Mouse (Mus musculus) limb, embryonic 12.5 days (tissue): Measurements from ENCODE around the gene Rnf150. TPM values are rescaled to one million over a fixed set of nuclear protein-coding genes. Genes with fewer than 3 reads are reported as not detected.

ENCODE experiments used
- ATAC-seq: fragments of 200-750 bp; cut with Nextera tagmentation; 2 replicates; pipeline ENCODE4 v1.8.0; 2017; ENCODE audit warnings: low read depth, moderate TSS enrichment; ENCODE audit not compliant: insufficient number of reproducible peaks, insufficient read depth, low FRiP score, low TSS enrichment
- H3K27ac ChIP-seq: fragments of 300-500 bp; sonication (generic); 2 replicates; pipeline ENCODE4 v1.5.1; 2016; ENCODE audit warnings: mild to moderate bottlenecking, moderate library complexity
- H3K27me3 ChIP-seq: fragments of 300-500 bp; sonication (generic); 2 replicates; pipeline ENCODE4 v1.6.1; 2016; ENCODE audit warnings: mild to moderate bottlenecking, moderate library complexity
- H3K36me3 ChIP-seq: fragments of 300-500 bp; sonication (generic); 2 replicates; pipeline ENCODE4 v1.6.1; 2016; ENCODE audit warnings: mild to moderate bottlenecking, moderate library complexity
- H3K4me1 ChIP-seq: fragments of 300-500 bp; sonication (generic); replicated peaks from 2 replicates; pipeline ENCODE4 v1.6.1; 2016
- H3K4me2 ChIP-seq: fragments of 300-500 bp; sonication (generic); 2 replicates; pipeline ENCODE4 v1.6.1; 2016; ENCODE audit warnings: mild to moderate bottlenecking, moderate library complexity
- H3K4me3 ChIP-seq: fragments of 300-500 bp; sonication (generic); replicated peaks from 2 replicates; pipeline ENCODE4 v1.5.1; 2016; ENCODE audit warnings: mild to moderate bottlenecking
- H3K9ac ChIP-seq: fragments of 300-500 bp; sonication (generic); replicated peaks from 2 replicates; pipeline ENCODE4 v1.6.1; 2016; ENCODE audit warnings: mild to moderate bottlenecking, moderate library complexity
- H3K9me3 ChIP-seq: fragments of 300-500 bp; sonication (generic); 2 replicates; pipeline ENCODE4 v1.6.1; 2016; ENCODE audit warnings: mild to moderate bottlenecking, moderate library complexity
- WGBS: fragments of 180-500 bp; shearing (Covaris S2); methylation state at CpG from one replicate; pipeline ENCODE4 v1.1.7; 2016; 5-methylcytosine and 5-hydroxymethylcytosine counted together
- polyA plus RNA-seq: library from polyadenylated mRNA; unstranded; fragments of >200 nt; fragmentation: Nextera tagmentation; extraction: Ambion mirVana; gene quantifications from 2 replicates; pipeline ENCODE4 v1.2.1, GENCODE M21; 2016

The Rnf150 gene
- polyA plus RNA-seq, 1 experiment from 2014 or later: 2.7 TPM

- Histone ChIP-seq H3K4me3 (no peak overlapping the region), H3K4me2 (no peak overlapping the region), H3K36me3 (no peaks in the 10 kb centered on the region), H3K27me3 (no peaks in the 10 kb centered on the region), H3K4me1 (peaks cover 44% of the 10 kb centered on the region), H3K9ac (no peak overlapping the region), H3K27ac (no peak overlapping the region; the same call in 1 of the 2 replicates), H3K9me3 (no peaks in the 10 kb centered on the region)
- ATAC-seq: 0 out of 2 replicates have a peak, but pooled peaks have one; percentile 26
- 25% methylated on average over 6 of the region's 6 CpGs for WGBS
These were observed 80.3 kb downstream of the Rnf150 start for GRCm38 (mm10) chr8:82943223-82944006.

GRCm38 (mm10) chr8:82945867-82946266 lies 82.7 kb downstream of the Rnf150 start:
- Histone ChIP-seq H3K9me3 (no peaks in the 10 kb centered on the region), H3K36me3 (no peaks in the 10 kb centered on the region), H3K4me1 (peaks cover 31% of the 10 kb centered on the region), H3K4me3 (no peak overlapping the region), H3K4me2 (no peak overlapping the region), H3K9ac (no peak overlapping the region), H3K27me3 (no peaks in the 10 kb centered on the region), H3K27ac (0 out of 2 replicates have a peak overlapping the region, but pooled peaks have one; percentile 47)
- no peak for ATAC-seq
- WGBS: 25% methylated on average over 3 of the region's 3 CpGs

DNA sequence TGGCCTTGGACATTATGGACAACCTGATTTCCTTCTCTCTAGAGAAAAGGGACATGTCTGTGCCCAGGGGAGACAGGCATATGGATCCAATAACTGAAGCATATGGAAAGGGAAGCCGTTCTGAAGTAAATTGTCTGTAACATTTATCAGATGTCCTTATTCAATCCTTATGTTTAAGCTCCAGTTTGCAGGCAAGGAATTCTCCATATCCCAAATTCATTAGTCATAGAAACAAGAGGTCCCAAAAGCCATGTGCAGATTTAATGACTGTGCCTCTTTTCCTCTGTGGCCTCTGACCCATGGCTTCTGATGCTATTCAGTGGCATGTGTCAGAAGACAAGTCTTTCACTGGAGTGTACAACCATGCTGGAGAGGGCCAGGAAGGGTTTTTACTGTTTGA lies 83.5 kb downstream of the Rnf150 start:
- Histone ChIP-seq H3K27ac (peak overlapping the region; percentile 35; the same call in 1 of the 2 replicates), H3K4me2 (no peak overlapping the region)
- WGBS: 17% methylated on average over 1 of the region's 1 CpGs

GRCm38 (mm10) chr8:82955162-82955754 lies 92.1 kb downstream of the Rnf150 start:
- Histone ChIP-seq H3K4me2 (no peak overlapping the region), H3K27me3 (no peaks in the 10 kb centered on the region), H3K4me3 (no peak overlapping the region), H3K9ac (no peak overlapping the region; the same call in 1 of the 2 replicates), H3K36me3 (no peaks in the 10 kb centered on the region), H3K4me1 (peaks cover 16% of the 10 kb centered on the region), H3K9me3 (no peaks in the 10 kb centered on the region), H3K27ac (no peak overlapping the region; the same call in 1 of the 2 replicates)
- ATAC-seq: no peak
- WGBS: 64% methylated on average over 7 of the region's 7 CpGs

More for the DNA sequence above, 83.5 kb downstream of the Rnf150 start:
- no peaks in the 10 kb centered on the region for H3K36me3 ChIP-seq
- no peak overlapping the region for H3K9ac ChIP-seq
- no peaks in the 10 kb centered on the region for H3K9me3 ChIP-seq
- no peaks in the 10 kb centered on the region for H3K27me3 ChIP-seq
- peaks cover 31% of the 10 kb centered on the region for H3K4me1 ChIP-seq
- no peak for ATAC-seq
- H3K4me3 ChIP-seq: no peak overlapping the region

GRCm38 (mm10) chr8:82959491-82959890 lies 96.3 kb downstream of the Rnf150 start:
- 48% methylated on average over 3 of the region's 3 CpGs for WGBS
- Histone ChIP-seq H3K4me2 (no peak overlapping the region), H3K9me3 (no peaks in the 10 kb centered on the region), H3K27me3 (no peaks in the 10 kb centered on the region), H3K9ac (no peak overlapping the region), H3K36me3 (no peaks in the 10 kb centered on the region), H3K4me3 (no peak overlapping the region), H3K27ac (peak overlapping the region; percentile 25; the same call in 1 of the 2 replicates), H3K4me1 (peaks cover 22% of the 10 kb centered on the region)
- ATAC-seq: no peak; the same call in 1 of the 2 replicates

- H3K27ac ChIP-seq: no peak overlapping the region
- 69% methylated on average over 2 of the region's 2 CpGs for WGBS
- no peak overlapping the region for H3K4me3 ChIP-seq
- no peaks in the 10 kb centered on the region for H3K27me3 ChIP-seq
- H3K9me3 ChIP-seq: no peaks in the 10 kb centered on the region
- H3K36me3 ChIP-seq: no peaks in the 10 kb centered on the region
- ATAC-seq: peak; percentile 73
- H3K4me2 ChIP-seq: no peak overlapping the region
- no peak overlapping the region for H3K9ac ChIP-seq
- peaks cover 21% of the 10 kb centered on the region for H3K4me1 ChIP-seq
These were observed 96.9 kb downstream of the Rnf150 start for GRCm38 (mm10) chr8:82959980-82960610.

- H3K4me1 ChIP-seq: peaks cover 27% of the 10 kb centered on the region
- no peak overlapping the region for H3K27ac ChIP-seq
- H3K4me2 ChIP-seq: no peak overlapping the region
- ATAC-seq: no peak
- WGBS: 75% methylated on average over 2 of the region's 2 CpGs
- no peaks in the 10 kb centered on the region for H3K27me3 ChIP-seq
- no peak overlapping the region for H3K4me3 ChIP-seq
- no peaks in the 10 kb centered on the region for H3K36me3 ChIP-seq
- no peak overlapping the region for H3K9ac ChIP-seq
- H3K9me3 ChIP-seq: no peaks in the 10 kb centered on the region
These were observed 101.4 kb downstream of the Rnf150 start for GRCm38 (mm10) chr8:82964537-82964936.

GRCm38 (mm10) chr8:82967879-82968678 lies 104.9 kb downstream of the Rnf150 start:
- no peak overlapping the region for H3K4me3 ChIP-seq
- no peaks in the 10 kb centered on the region for H3K9me3 ChIP-seq
- no peaks in the 10 kb centered on the region for H3K27me3 ChIP-seq
- no peaks in the 10 kb centered on the region for H3K36me3 ChIP-seq
- ATAC-seq: no peak
- WGBS: 79% methylated on average over 8 of the region's 8 CpGs
- peaks cover 47% of the 10 kb centered on the region for H3K4me1 ChIP-seq
- no peak overlapping the region for H3K4me2 ChIP-seq
- H3K27ac ChIP-seq: no peak overlapping the region
- no peak overlapping the region for H3K9ac ChIP-seq

DNA sequence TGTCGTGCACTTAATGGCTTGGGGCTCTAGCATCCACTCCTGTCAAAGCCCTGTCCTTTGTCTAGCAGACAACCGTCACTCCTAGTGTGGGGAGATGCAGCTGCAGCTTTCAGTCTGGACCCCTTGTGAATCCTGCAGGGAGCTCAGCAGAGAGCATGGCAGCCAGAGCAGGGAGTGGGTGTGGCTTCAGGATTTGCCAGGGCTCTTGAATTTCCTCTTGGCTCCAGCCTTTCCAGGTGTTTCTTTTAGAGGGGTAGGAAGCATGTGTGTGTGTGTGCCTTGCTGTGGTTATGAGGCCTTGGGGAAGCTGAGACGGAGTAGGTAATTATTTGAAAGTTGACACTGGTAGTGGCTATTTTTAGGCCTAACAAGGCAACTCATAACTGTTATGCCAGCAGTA lies 106.8 kb downstream of the Rnf150 start:
- Histone ChIP-seq H3K27ac (peak overlapping the region; percentile 86), H3K27me3 (no peaks in the 10 kb centered on the region), H3K36me3 (no peaks in the 10 kb centered on the region), H3K4me3 (no peak overlapping the region), H3K9ac (no peak overlapping the region), H3K4me1 (peaks cover 54% of the 10 kb centered on the region), H3K9me3 (no peaks in the 10 kb centered on the region), H3K4me2 (no peak overlapping the region; the same call in 1 of the 2 replicates)
- ATAC-seq: peak; percentile 90
- WGBS: 11% methylated on average over 3 of the region's 3 CpGs

GRCm38 (mm10) chr8:82972812-82973211 lies 109.7 kb downstream of the Rnf150 start:
- no peak overlapping the region for H3K9ac ChIP-seq
- H3K27me3 ChIP-seq: no peaks in the 10 kb centered on the region
- no peak overlapping the region; the same call in 1 of the 2 replicates for H3K27ac ChIP-seq
- H3K4me3 ChIP-seq: no peak overlapping the region
- H3K4me1 ChIP-seq: peaks cover 61% of the 10 kb centered on the region
- H3K36me3 ChIP-seq: no peaks in the 10 kb centered on the region
- H3K9me3 ChIP-seq: peaks cover 3% of the 10 kb centered on the region; the same call in 1 of the 2 replicates
- H3K4me2 ChIP-seq: no peak overlapping the region
- 60% methylated on average over 3 of the region's 3 CpGs for WGBS
- no peak for ATAC-seq
